Mouse (Mus musculus): Measurements from ENCODE around the gene D3Ertd751e. TPM values are rescaled to one million over a fixed set of nuclear protein-coding genes. Genes with fewer than 3 reads are reported as not detected.

D3Ertd751e gene
- 17.8 and 19.5 TPM in 2 replicates for polyA plus RNA-seq (2015; fragmentation: Nextera tagmentation; extraction: Ambion mirVana)

DNA sequence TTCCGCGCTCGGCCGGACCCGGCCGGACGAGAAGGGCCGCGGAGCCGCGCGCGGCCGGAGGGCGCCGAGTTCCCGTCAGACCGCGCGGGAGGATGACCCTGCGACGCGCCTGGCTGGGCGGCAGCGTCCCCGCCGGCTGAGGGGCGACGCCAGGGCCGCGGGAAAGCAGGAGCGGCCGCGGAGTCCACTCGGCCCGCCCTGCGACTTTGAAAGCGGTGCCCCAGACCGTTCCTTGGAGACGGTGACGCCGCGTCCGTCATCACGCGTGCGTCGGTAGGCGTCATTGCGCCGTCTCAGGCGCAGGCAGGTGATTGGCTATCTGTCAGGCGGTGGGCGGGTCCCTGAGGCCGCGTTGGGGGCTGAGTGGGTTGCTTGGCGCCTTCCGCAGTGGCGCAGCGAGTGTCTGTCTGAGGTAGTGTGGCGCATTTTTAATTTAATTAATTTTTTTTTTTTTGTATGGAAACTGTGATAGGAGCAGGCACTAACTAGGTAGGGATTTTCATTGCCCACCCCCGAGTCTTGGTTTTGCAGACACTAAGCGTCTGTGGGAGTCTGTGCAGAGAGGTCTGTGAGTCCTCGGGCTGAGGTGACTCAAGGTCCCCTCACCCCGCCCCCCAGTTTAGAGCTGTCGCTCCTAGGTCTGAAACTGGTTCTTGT, at the start of gene D3Ertd751e, which contains the start of gene Sclt1:
Gene D3Ertd751e, plus strand, starts transcription at position 334 of the 657 bp plus-strand sequence.
Gene Sclt1, minus strand, starts transcription at position 237 of the 657 bp plus-strand sequence.
- Histone ChIP-seq H3K27ac (peak within 1 kb of the TSS; percentile 96), H3K36me3 (no peaks in the 10 kb centered on the region), H3K4me3 (replicated peaks) (peak within 1 kb of the TSS; percentile 80), H3K4me2 (peak within 1 kb of the TSS; percentile 71), H3K27me3 (no peaks in the 10 kb centered on the region), H3K9me3 (replicated peaks) (no peaks in the 10 kb centered on the region), H3K4me1 (peaks cover 16% of the 10 kb centered on the region), H3K9ac (peak within 1 kb of the TSS; percentile 81)
- ATAC-seq (replicated peaks; ENCODE audit: low FRiP score), result peak; percentile 100
- WGBS, result under 1% methylated on average over 54 of the region's 66 CpGs

DNA sequence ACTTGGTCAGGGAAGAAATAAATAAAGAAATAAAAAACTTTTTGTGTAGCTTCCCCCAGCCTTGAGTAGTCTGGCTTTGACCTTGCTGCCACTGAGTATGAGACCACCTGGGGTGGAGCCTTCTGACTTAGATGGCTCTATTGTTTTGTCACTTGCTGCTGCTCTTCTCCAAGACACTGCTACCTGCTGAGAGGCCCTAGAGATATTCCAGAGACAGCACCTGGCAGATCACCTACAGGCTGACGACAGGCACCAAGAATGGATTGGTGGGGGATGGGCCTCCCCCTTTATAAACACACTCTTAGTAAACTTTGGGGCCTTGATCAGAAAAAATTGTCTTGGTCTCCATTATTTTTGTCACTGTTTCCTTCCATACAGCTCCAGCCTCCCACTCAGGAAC, 46.7 kb upstream of the D3Ertd751e start:
- Histone ChIP-seq H3K9me3 (replicated peaks) (0 out of 2 replicates have a peak, but pooled peaks cover 4% of the 10 kb centered on the region), H3K36me3 (peaks cover 18% of the 10 kb centered on the region; the same call in 1 of the 2 replicates), H3K4me3 (replicated peaks) (no peak overlapping the region), H3K9ac (no peak overlapping the region), H3K4me2 (no peak overlapping the region), H3K27me3 (no peaks in the 10 kb centered on the region), H3K4me1 (no peaks in the 10 kb centered on the region), H3K27ac (no peak overlapping the region)
- no peak for ATAC-seq (replicated peaks; ENCODE audit: low FRiP score)
- WGBS, result 94% methylated on average over 1 of the region's 1 CpGs

DNA sequence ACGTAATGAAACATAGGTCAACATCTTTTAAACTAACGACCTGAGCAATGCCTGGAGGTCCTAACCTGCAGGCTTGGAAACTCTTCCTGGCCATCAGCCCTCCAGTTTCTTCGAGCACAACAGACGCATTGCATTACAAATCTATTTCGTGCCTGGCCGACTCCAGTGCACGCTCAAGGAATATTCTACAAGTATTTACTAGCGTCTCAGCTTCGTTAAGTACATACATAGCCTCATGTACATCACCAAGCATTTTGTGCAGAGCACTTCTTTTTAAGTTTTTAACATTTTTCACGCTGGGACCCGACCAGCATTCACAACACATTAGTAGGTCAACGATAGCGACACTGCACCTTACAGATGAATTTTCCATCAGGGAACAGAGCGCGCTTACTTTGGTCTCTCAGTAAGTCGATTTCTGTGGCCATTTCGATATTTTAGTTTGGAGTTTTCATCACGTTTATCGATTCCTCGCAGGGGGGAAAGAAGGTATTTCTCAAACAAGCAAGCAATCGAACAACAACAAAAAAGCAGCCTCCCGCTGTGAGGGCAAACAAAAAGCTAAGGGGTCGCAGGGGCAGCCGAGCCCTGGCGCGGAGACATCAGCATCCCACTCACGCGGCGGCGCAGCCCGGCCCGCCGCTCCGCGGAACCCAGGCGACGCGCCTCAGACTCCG, 672 bp upstream of the D3Ertd751e start:
- H3K9ac ChIP-seq, result peak overlapping the region; percentile 81
- H3K4me3 ChIP-seq (replicated peaks), result peak overlapping the region; percentile 80
- no peaks in the 10 kb centered on the region for H3K36me3 ChIP-seq
- ATAC-seq (replicated peaks; ENCODE audit: low FRiP score), result no peak
- no peaks in the 10 kb centered on the region for H3K9me3 ChIP-seq (replicated peaks)
- no peaks in the 10 kb centered on the region for H3K27me3 ChIP-seq
- peaks cover 16% of the 10 kb centered on the region for H3K4me1 ChIP-seq
- H3K4me2 ChIP-seq, result peak overlapping the region; percentile 71
- H3K27ac ChIP-seq, result peak overlapping the region; percentile 96
- under 1% methylated on average over 35 of the region's 39 CpGs for WGBS

DNA sequence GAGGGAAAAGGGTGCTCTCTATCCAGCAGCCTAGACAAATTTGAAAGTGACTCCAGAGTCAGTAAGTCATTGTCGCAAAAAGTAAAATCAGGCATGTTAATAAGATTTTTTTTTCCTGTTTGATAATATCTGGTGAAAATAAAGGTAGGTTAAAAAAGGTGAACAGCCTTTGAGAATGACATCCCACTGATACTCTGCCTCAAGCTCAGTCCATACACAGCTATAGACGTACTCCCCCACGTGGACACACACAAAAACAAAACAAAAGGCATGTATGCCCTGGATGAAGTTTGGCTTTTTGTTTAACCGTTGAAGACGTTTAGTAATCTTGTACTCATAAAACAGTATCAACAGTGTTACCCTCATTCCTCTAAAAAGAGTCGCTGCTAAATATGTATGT, 1.0 kb downstream of the D3Ertd751e start:
- ATAC-seq (replicated peaks; ENCODE audit: low FRiP score), result no peak
- H3K4me3 ChIP-seq (replicated peaks), result peak overlapping the region; percentile 80
- no peaks in the 10 kb centered on the region for H3K9me3 ChIP-seq (replicated peaks)
- no peak overlapping the region for H3K9ac ChIP-seq
- H3K4me2 ChIP-seq, result peak overlapping the region; percentile 71
- WGBS, result 43% methylated on average over 6 of the region's 6 CpGs
- no peaks in the 10 kb centered on the region for H3K27me3 ChIP-seq
- H3K36me3 ChIP-seq, result no peaks in the 10 kb centered on the region
- H3K27ac ChIP-seq, result no peak overlapping the region
- peaks cover 16% of the 10 kb centered on the region for H3K4me1 ChIP-seq

DNA sequence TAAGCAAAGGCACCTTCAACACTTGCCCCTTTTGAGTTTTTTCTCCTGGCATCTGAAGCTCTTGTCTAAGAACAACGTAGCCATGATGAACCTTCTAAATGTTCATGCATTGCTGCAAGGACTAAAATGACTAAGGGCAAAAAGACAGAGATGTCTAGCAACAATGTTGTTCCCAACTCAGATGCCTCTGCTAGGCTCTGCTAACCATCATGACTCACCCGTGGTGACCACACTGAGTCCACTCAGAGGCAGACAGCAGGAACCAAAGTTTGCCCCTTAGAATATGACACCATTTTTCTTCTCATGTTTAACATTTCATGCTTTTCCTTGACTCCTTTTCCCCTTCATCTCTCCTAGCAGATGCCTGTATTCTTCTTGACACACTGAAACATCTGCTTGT, 12.1 kb downstream of the D3Ertd751e start:
- Histone ChIP-seq H3K4me3 (replicated peaks) (no peak overlapping the region), H3K9ac (no peak overlapping the region), H3K27ac (no peak overlapping the region), H3K36me3 (0 out of 2 replicates have a peak, but pooled peaks cover 3% of the 10 kb centered on the region), H3K27me3 (no peaks in the 10 kb centered on the region), H3K4me2 (no peak overlapping the region), H3K4me1 (no peaks in the 10 kb centered on the region), H3K9me3 (replicated peaks) (no peaks in the 10 kb centered on the region)
- ATAC-seq (replicated peaks; ENCODE audit: low FRiP score), result no peak
- 89% methylated on average over 2 of the region's 2 CpGs for WGBS

DNA sequence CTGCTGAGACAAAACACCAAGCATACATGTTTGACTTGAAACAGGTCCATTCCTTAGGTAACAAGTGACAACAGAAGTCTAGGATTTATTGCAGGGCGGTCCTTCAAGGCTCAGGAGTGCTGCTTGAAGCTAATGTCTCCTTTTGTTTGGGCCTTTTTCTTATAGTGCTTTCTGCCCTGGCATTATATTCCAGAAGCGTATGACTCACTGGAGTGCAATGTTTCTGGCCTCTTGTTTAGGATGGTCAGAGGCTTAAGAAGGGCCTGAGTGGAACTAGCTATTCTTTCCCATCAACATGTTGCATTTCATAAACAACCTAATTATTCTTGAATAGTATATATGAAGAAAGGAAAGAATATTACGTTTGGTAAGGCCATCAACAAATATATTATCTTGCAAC, 19.7 kb downstream of the D3Ertd751e start:
- H3K27me3 ChIP-seq, result no peaks in the 10 kb centered on the region
- no peak overlapping the region for H3K9ac ChIP-seq
- no peak overlapping the region for H3K4me3 ChIP-seq (replicated peaks)
- H3K4me1 ChIP-seq, result no peaks in the 10 kb centered on the region
- 90% methylated on average over 3 of the region's 3 CpGs for WGBS
- H3K36me3 ChIP-seq, result 0 out of 2 replicates have a peak, but pooled peaks cover 3% of the 10 kb centered on the region
- no peak for ATAC-seq (replicated peaks; ENCODE audit: low FRiP score)
- H3K9me3 ChIP-seq (replicated peaks), result no peaks in the 10 kb centered on the region
- H3K27ac ChIP-seq, result no peak overlapping the region
- H3K4me2 ChIP-seq, result no peak overlapping the region

DNA sequence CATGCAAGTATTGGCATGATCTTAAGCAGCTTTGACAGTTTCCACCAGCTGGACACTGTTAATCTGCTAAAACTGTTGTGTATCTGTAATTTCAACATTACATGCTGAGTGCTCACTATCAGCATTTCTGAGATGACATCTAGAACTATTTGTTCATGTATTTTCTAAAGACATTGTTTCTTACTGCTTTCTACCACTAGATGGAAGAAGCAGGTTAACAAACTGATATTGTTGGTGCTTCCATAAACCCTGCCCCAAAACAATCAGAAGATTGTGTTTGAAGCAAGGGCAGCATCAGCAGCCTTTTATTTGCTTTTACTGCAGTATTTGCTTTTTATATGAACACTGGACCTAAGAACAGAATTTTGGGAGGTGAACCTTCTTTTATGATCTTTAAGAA, 70.0 kb downstream of the D3Ertd751e start:
- H3K4me3 ChIP-seq (replicated peaks), result no peak overlapping the region
- H3K4me1 ChIP-seq, result no peaks in the 10 kb centered on the region
- no peak overlapping the region for H3K27ac ChIP-seq
- no peak overlapping the region for H3K4me2 ChIP-seq
- no peak overlapping the region for H3K9ac ChIP-seq
- no peaks in the 10 kb centered on the region for H3K36me3 ChIP-seq
- no peaks in the 10 kb centered on the region for H3K27me3 ChIP-seq
- no peaks in the 10 kb centered on the region for H3K9me3 ChIP-seq (replicated peaks)
- no peak for ATAC-seq (replicated peaks; ENCODE audit: low FRiP score)

Other genes with a start within 250 kb of the D3Ertd751e start
- 22.1 and 22.8 TPM in 2 replicates for gene Jade1, start 186.9 kb upstream of the D3Ertd751e start, polyA plus RNA-seq (2015; fragmentation: Nextera tagmentation; extraction: Ambion mirVana)
- 26.1 and 26.5 TPM in 2 replicates for gene Sclt1, start 97 bp upstream of the D3Ertd751e start, polyA plus RNA-seq (2015; fragmentation: Nextera tagmentation; extraction: Ambion mirVana)